Mouse (Mus musculus) liver, adult 2 months (tissue): ENCODE measurements around the gene Rpl31. TPM values are rescaled to one million over a fixed set of nuclear protein-coding genes. Genes with fewer than 3 reads are reported as not detected.

ENCODE experiments used
- DNase-seq: peaks from one replicate; pipeline ENCODE4 v3.0.0-alpha.2; 2011; ENCODE audit warnings: low read depth, low spot score; ENCODE audit errors: extremely low read depth
- H3K27ac ChIP-seq: fragments of 200-500 bp; replicated peaks from 2 replicates; pipeline ENCODE4 v1.5.1; 2012; ENCODE audit warnings: low read depth, mild to moderate bottlenecking, control low read depth, inconsistent platforms, low read length; ENCODE audit not compliant: insufficient read depth
- H3K27me3 ChIP-seq: fragments of 200-500 bp; 2 replicates; pipeline ENCODE4 v1.6.1; 2012; ENCODE audit warnings: mild to moderate bottlenecking, moderate library complexity, low read length, inconsistent platforms; ENCODE audit not compliant: control insufficient read depth, insufficient read depth
- H3K36me3 ChIP-seq: fragments of 200-500 bp; 2 replicates; pipeline ENCODE4 v1.6.1; 2012; ENCODE audit warnings: low read length, inconsistent platforms; ENCODE audit not compliant: control insufficient read depth, insufficient read depth
- H3K4me1 ChIP-seq: fragments of 200-500 bp; 2 replicates; pipeline ENCODE4 v1.6.1; 2011; ENCODE audit warnings: low read length; ENCODE audit not compliant: control insufficient read depth, insufficient read depth
- H3K4me3 ChIP-seq: fragments of 200-500 bp; 2 replicates; pipeline ENCODE4 v1.5.1; 2011; ENCODE audit warnings: low read depth, mild to moderate bottlenecking, control low read depth, low read length, moderate library complexity; ENCODE audit not compliant: insufficient read depth
- H3K79me2 ChIP-seq: fragments of 200-500 bp; 2 replicates; pipeline ENCODE4 v1.6.1; 2012; ENCODE audit warnings: inconsistent platforms, mild to moderate bottlenecking, low read length, moderate library complexity; ENCODE audit not compliant: control insufficient read depth, insufficient read depth
- H3K9ac ChIP-seq: fragments of 200-500 bp; 2 replicates; pipeline ENCODE4 v1.6.1; 2012; ENCODE audit warnings: low read depth, mild to moderate bottlenecking, control low read depth, inconsistent platforms, low read length
- CTCF ChIP-seq: fragments of 200-500 bp; IDR thresholded peaks from 2 replicates; pipeline ENCODE4 v1.5.1; 2011; ENCODE audit warnings: low read depth, low read length, control low read depth
- POLR2A ChIP-seq: fragments of 200-500 bp; IDR thresholded peaks from 2 replicates; pipeline ENCODE4 v1.6.1; 2011; ENCODE audit warnings: low read length, control low read depth; ENCODE audit not compliant: insufficient read depth; ENCODE audit errors: extremely low read depth
- WGBS: fragments of 180-500 bp; shearing (Covaris S2); methylation state at CpG from one replicate; pipeline ENCODE4 v1.1.7; 2018; 5-methylcytosine and 5-hydroxymethylcytosine counted together
- polyA plus RNA-seq: library from polyadenylated mRNA; depleted of rRNA; stranded (reverse); fragments of >200 nt; gene quantifications from 2 replicates; pipeline ENCODE4 v1.2.3, GENCODE M21; 2012
- total RNA-seq: library from RNA; depleted of rRNA; stranded (reverse); fragments of >200 nt; gene quantifications from 2 replicates; pipeline ENCODE4 v1.2.3, GENCODE M21; 2014

Rpl31 gene
- total and polyA plus RNA-seq, 2 experiments = 68.8 to 300 TPM

GRCm38 (mm10) chr1:39378540-39378939 lies 10.9 kb downstream of the Rpl31 start:
- Histone ChIP-seq H3K36me3 (peaks cover 50% of the 10 kb centered on the region), H3K4me3 (no peak overlapping the region), H3K9ac (no peak overlapping the region), H3K27me3 (no peaks in the 10 kb centered on the region), H3K27ac (no peak overlapping the region), H3K79me2 (no peaks in the 10 kb centered on the region), H3K4me1 (no peaks in the 10 kb centered on the region)
- DNase-seq = no peak
- TF ChIP-seq CTCF (no peak), POLR2A (no peak)
- WGBS = 88% methylated on average over 1 of the region's 1 CpGs

DNA sequence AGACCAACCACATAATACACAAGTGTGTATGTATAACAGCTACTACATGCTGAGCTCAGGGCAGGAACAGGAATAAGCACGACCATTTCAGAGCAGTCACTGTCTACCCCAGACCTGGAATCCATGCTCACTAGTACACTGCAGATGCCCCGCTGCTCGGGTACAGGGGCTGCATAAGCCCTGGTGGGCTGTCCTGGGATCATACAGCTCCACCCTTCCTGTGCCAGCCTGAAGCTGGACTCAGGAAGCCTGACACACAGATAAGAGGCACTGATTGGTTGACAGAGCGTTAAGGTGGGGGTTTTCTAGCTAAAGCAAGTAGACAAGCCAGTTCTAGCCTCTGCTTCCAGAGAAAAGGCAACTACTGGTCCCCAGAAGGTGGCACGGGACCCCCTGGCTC lies 11.4 kb downstream of the Rpl31 start:
- WGBS = 70% methylated on average over 5 of the region's 5 CpGs
- DNase-seq = no peak
- Histone ChIP-seq H3K27ac (no peak overlapping the region), H3K4me1 (no peaks in the 10 kb centered on the region), H3K36me3 (peaks cover 46% of the 10 kb centered on the region), H3K4me3 (no peak overlapping the region), H3K27me3 (no peaks in the 10 kb centered on the region), H3K9ac (no peak overlapping the region), H3K79me2 (no peaks in the 10 kb centered on the region)
- TF ChIP-seq POLR2A (no peak), CTCF (no peak)

DNA sequence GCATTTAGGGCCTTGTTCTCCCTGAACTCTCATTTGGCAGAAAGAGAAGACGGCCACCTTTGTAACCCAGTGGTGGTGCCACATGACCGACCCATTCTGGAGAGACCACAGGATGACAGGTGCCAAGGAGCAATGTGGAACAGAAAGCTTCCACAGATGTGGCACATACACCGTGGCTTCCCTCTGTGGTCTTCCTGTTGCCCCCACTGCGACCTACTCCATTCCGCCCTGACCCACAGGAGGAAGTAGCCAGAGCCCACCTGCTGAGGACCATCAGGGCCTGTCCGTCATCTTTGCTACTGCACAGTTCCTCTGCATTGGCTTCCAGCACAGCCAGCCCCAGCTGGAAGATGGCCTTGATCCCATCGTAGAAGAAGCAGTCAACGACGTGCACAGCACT lies 13.4 kb downstream of the Rpl31 start:
- H3K27ac ChIP-seq = no peak overlapping the region
- TF ChIP-seq POLR2A (no peak), CTCF (no peak)
- WGBS = 89% methylated on average over 9 of the region's 9 CpGs
- H3K27me3 ChIP-seq = no peaks in the 10 kb centered on the region
- H3K79me2 ChIP-seq = no peaks in the 10 kb centered on the region
- H3K4me3 ChIP-seq = no peak overlapping the region
- H3K36me3 ChIP-seq = peaks cover 33% of the 10 kb centered on the region; the same call in 1 of the 2 replicates
- no peak for DNase-seq
- H3K4me1 ChIP-seq = no peaks in the 10 kb centered on the region
- H3K9ac ChIP-seq = no peak overlapping the region

DNA sequence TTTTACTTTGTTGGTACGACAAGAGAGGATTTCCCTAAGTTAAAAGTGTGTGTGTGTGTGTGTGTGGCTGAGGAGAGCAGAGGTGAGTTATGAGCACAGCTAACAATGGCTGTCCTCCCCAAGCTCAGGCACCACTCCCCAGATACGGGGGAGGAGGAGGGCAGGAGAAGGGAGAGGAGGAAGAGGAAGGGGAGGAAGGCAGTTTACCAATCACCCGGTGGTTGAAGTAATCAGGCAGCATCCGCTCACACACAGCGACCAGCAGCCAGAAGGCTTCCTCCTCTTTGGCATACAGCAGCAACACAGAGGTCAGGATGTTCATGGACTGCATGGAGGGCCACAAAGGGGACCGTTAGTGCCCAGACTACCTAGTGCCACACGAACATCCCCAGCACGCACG lies 17.3 kb downstream of the Rpl31 start:
- no peak for DNase-seq
- TF ChIP-seq CTCF (no peak), POLR2A (no peak)
- Histone ChIP-seq H3K4me1 (no peaks in the 10 kb centered on the region), H3K27me3 (no peaks in the 10 kb centered on the region), H3K4me3 (no peak overlapping the region), H3K36me3 (peaks cover 22% of the 10 kb centered on the region; the same call in 1 of the 2 replicates), H3K9ac (no peak overlapping the region), H3K79me2 (no peaks in the 10 kb centered on the region), H3K27ac (no peak overlapping the region)
- 83% methylated on average over 9 of the region's 9 CpGs for WGBS

- TF ChIP-seq POLR2A (no peak), CTCF (no peak)
- no peak for DNase-seq
- no peak overlapping the region for H3K27ac ChIP-seq
- no peak overlapping the region for H3K4me3 ChIP-seq
- 76% methylated on average over 3 of the region's 3 CpGs for WGBS
- H3K9ac ChIP-seq = no peak overlapping the region
- H3K27me3 ChIP-seq = no peaks in the 10 kb centered on the region
- no peaks in the 10 kb centered on the region for H3K4me1 ChIP-seq
- peaks cover 23% of the 10 kb centered on the region; the same call in 1 of the 2 replicates for H3K36me3 ChIP-seq
- H3K79me2 ChIP-seq = no peaks in the 10 kb centered on the region
Observed at GRCm38 (mm10) chr1:39386456-39386855, 18.8 kb downstream of the Rpl31 start.

DNA sequence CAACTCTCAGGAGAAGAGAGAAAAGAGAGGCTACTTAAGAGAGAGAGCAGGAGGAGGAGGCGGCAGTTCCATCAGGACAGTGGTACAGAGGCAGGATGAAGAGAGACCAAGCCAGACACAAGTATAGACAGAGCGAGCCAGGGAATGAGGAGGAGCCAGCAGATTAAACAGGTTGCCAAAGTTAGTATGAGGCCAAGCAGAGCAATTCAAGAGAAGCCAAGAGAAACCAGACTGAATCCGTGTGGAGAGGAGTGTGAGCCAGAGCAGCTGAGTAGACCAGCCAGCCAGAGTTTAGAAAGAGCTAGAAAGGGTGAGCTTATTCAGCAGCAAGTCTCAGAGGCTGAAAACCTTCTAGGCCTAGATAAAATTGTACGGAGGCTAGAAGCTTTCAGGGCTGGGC lies 19.9 kb downstream of the Rpl31 start:
- no peak for DNase-seq
- Histone ChIP-seq H3K27me3 (no peaks in the 10 kb centered on the region), H3K4me3 (no peak overlapping the region), H3K4me1 (no peaks in the 10 kb centered on the region), H3K27ac (no peak overlapping the region), H3K79me2 (no peaks in the 10 kb centered on the region), H3K9ac (no peak overlapping the region), H3K36me3 (peaks cover 24% of the 10 kb centered on the region; the same call in 1 of the 2 replicates)
- WGBS = 80% methylated on average over 4 of the region's 4 CpGs
- TF ChIP-seq CTCF (no peak), POLR2A (no peak)
